Mouse (Mus musculus): ENCODE data around the gene Defb15.
"Not testable (repeated sequence)": the region's sequence is repeated elsewhere in the genome, so short reads cannot be mapped to it uniquely, and the experiment has no call there.

Defb15 gene

DNA sequence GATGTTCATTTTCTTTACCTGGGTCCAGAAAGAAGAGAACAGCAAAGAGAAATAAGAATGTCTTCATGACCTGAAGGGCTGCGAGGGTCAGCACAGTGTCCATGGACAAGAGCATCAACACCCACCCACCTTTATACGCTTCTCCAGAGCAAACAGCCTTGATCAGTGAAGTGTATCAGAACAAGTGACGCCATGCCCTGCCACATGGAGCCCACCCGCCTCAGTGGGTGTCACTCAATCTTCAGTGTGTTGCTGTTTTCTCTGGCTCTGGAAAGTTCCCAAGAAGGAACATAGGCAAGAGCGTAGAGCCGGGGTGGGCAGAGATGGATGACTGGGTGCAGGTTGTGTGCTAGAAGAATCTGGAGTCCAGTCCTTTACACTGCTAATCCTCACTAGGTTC, at the start of gene Defb15:
Defb15 (minus strand) TSS at position 101 of the 400 bp plus-strand sequence.
- DNase-seq (ENCODE audit: low spot score) = no peak

- peak; percentile 27 for DNase-seq (ENCODE audit: low spot score)
These were observed 49.3 kb upstream of the Defb15 start for GRCm38 (mm10) chr8:21981664-21982337.

GRCm38 (mm10) chr8:21978193-21978592, 45.7 kb upstream of the Defb15 start:
- DNase-seq (ENCODE audit: low spot score) = peak; percentile 35

DNA sequence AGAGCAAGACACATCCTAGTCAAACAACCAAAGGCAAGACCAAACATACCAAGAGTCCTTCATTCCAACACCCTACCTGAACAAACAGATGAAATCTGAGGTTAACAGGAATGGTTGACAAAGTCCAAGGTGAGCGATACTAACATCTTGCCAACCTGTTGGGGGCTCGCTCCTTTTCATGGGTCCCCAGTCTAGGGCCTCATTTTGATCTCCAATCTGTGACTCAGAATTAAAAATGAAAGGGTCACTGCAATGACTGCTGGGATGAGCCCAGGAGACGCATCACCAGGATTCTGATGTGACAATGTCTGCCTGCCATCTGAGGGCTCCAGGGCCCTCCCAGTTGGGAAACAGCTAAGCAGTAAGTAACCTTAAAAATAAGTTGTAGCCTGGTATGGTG, 37.0 kb upstream of the Defb15 start, which contains the start of gene Ccdc70:
Ccdc70 (plus strand) TSS at position 301 of the 400 bp plus-strand sequence.
- no peak for DNase-seq (ENCODE audit: low spot score)

- DNase-seq (ENCODE audit: low spot score) = no peak
These were observed 34.1 kb upstream of the Defb15 start for GRCm38 (mm10) chr8:21966646-21967045.

DNA sequence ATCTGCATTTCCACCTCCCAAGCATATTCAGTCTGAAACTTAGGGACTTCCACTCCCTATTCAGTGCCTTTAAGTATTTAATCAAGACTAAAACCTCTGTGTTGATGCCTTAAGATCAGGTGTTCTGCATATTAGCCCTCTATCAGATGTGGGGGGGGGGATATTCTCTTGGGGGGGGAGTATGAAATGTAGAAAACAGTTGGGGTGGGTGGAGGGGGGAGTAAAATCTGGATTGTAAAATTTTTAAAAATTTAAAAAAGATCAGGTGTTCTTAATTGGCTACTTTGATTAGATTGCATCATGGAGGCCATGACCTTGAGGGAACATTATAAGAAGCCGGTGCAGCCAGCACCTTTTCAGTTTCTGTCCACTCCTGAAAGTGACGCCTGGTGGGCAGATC, 25.9 kb upstream of the Defb15 start, which contains the start of gene Fam90a1a:
Fam90a1a (plus strand) TSS at position 301 of the 400 bp plus-strand sequence.
- DNase-seq (ENCODE audit: low spot score) = no peak

DNA sequence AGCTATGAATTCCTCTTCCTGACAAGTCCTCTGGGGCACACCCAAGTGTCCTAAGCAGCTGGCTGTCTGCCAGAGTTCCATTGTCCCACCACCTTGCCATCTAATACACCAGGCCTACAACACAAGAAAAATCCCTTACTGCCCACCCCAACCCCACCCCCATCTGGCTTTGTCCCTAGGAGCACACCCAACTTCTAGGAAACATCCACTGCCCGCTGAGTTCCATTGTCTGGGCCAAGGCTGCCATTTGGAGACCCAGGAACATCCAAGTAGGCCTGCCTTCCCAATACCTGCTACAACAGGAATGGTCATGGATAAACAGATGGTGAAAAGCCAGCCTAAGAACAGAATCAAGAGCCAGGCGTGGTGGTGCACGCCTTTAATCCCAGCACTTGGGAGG, 23.8 kb upstream of the Defb15 start:
- no peak for DNase-seq (ENCODE audit: low spot score)

GRCm38 (mm10) chr8:21955321-21955720, 22.8 kb upstream of the Defb15 start:
- peak; percentile 45 for DNase-seq (ENCODE audit: low spot score)

DNA sequence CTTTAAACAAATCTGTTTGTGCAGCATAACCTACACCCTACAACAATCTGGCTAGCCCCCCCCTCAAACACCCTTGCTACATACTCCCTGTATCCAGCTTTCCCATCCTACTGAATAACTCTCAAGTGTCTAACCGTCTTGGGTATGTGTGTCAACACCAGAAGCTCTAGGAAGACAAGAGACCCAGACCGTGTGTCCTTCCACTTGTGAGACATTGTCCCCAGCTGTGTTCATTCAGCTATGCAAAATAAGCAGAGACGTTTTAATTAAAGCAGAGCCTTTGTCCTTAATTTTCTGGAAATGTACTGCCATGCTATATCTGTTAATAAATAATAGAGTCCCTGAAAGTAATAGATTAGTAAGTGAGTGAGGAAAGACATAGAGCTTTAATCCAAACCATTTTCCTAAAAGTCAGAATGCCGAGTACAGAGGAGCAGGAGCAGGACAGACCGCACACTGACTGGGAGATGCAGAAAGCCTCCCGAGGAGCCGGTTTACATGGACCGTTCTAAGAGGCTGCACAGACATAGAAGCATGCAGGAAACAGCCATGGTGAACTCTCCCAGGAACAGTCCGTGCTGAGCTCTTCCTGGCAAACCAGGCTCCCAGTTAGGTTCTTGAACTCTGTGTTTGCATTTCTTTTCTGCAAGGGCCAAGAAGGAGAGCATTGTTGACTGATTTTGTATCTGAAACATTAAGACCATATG, 15.0 kb upstream of the Defb15 start:
- no peak for DNase-seq (ENCODE audit: low spot score)

DNA sequence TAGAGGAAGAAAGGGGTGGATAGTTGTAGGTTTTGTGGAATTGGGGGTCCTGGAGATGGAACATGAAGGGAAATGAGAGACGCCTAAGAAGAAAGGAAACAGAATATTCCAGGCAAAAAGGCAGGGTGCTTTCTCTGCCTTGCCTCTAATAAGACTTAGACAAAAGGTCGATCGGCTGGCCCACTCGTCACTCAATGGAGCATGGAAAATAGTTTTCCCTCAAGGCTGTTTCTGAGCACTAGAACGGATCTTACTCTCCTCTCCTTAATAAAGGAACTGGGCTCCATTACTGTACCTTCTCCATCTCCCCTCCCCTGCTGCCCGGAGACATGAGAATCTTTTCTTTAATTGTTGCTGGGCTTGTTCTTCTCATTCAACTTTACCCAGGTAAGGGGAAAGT, 14.0 kb upstream of the Defb15 start, which contains the start of gene Defb13:
Defb13 (plus strand) TSS at position 301 of the 400 bp plus-strand sequence.
- no peak for DNase-seq (ENCODE audit: low spot score)

- DNase-seq (ENCODE audit: low spot score) = not testable (repeated sequence)
These were observed 5.5 kb upstream of the Defb15 start, which contains the start of gene Defb35 for GRCm38 (mm10) chr8:21938052-21938451. Gene Defb35, plus strand, starts transcription at chr8:21938352.

- not testable (repeated sequence) for DNase-seq (ENCODE audit: low spot score)
These were observed 1.8 kb downstream of the Defb15 start for GRCm38 (mm10) chr8:21930754-21931153.

GRCm38 (mm10) chr8:21915625-21916024, 16.9 kb downstream of the Defb15 start:
- DNase-seq (ENCODE audit: low spot score) = peak; percentile 8

DNA sequence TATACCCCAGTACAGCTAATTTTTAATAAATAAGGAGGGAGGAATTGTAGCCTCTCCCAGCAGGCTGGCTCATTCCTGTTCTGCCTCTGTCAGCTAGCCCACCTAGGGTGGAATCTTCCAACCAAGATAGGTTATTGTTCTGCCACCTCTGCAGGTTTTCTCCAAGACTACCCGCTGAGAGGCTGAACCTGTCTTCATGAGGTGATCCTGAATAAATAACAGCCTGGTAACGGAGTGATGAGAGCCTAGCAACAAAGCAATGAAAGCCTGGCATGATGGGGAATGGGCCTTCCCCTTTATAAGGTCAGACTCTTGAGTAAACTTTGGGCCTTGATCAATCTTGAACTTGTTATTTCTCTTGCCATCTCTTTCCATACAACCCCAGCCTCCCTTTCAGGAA, 20.0 kb downstream of the Defb15 start:
- DNase-seq (ENCODE audit: low spot score) = no peak

GRCm38 (mm10) chr8:21911931-21912330, 20.6 kb downstream of the Defb15 start:
- DNase-seq (ENCODE audit: low spot score) = no peak

DNA sequence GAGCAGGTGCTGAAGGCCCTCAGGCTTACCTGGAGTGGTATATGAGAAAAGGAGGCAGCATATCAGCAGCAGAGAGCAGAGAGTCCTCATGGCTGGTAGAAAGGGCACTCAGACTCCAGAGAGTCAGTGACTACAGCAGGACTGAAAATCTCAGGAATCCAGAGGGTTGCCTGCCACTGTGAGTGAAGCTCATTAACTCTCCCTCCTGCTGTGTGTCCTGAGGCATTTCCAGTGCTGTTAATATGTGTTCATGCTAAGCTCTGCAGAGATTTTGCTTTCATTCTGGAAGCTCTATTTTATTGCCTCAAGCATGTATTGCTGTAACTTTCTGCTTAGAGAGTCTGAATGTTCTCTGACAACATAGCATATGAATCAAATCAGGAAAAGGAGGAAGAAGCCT, 26.2 kb downstream of the Defb15 start, which contains the start of gene Defb11:
Defb11 (minus strand) TSS at position 123 of the 400 bp plus-strand sequence.
- DNase-seq (ENCODE audit: low spot score) = not testable (repeated sequence)

DNA sequence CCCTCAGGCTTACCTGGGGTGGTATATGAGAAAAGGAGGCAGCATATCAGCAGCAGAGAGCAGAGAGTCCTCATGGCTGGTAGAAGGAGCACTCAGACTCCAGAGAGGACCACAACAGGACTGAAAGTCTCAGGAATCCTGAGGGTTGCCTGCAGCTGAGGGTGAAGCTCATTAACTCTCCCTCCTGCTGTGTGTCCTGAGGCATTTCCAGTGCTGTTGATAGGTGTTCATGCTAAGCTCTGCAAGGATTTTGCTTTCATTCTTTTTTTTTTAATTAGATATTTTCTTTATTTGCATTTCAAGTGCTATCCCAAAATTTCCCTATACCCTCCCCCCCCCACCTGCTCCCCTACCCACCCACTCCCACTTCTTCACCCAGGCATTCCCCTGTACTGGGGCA, 47.2 kb downstream of the Defb15 start, which contains the start of gene Defb9:
Defb9 (minus strand) TSS at position 101 of the 400 bp plus-strand sequence.
- not testable (repeated sequence) for DNase-seq (ENCODE audit: low spot score)
